Mouse (Mus musculus) layer of hippocampus, postnatal 10 days (tissue): Measurements from ENCODE around the gene Slc22a6. TPM values are rescaled to one million over a fixed set of nuclear protein-coding genes. Genes with fewer than 3 reads are reported as not detected.
A peak's percentile ranks its signal among the peaks of the same experiment; 100 is the strongest.

Experiments used
- DNase-seq, 2 experiments: peaks; one replicate each; pipeline ENCODE4 v3.0.0; 2021; ENCODE audit warnings: low spot score in 2 of 2
- long read RNA-seq: library from polyadenylated mRNA; stranded (forward); transcript quantifications from one replicate; pipeline ENCODE4 v2.0.0, GENCODE M21; 2023
- total RNA-seq, 2 experiments: library from RNA; stranded (reverse); gene quantifications; 2 replicates each; pipeline ENCODE4 v1.2.3; 2021

The Slc22a6 gene
- 1 to 10 TPM; 3.6 to 4.4 TPM for total RNA-seq
- long read RNA-seq, transcript Slc22a6-201 (10 exons, 3,983 nt), result major isoform, 7 of 7 reads
- long read RNA-seq, partial matches to known transcripts, result 0 of 7 reads
- long read RNA-seq, other reads (novel, unspliced or antisense), result 0 of 7 reads

DNA sequence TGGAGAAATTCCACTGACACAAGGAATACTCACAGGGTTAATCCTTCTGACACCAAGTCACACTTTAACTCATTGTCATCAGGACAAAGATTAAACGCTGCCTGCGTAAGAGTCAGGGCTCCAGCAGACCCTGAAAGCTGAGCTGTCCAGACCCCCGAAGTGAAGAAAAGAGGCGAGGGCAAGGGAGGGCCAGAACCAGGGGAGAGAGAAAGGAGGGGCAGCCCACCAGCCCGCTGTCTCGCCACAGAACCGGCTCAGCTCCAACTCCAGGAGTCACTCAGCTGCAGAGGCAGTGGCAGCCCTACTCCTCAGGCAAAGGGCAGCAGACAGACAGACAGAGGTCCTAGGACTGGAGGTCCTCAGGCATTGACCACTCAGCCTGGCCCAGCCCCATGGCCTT lies at the start of gene Slc22a6:
Gene Slc22a6 (plus strand): TSS at position 136 of the 400 bp plus-strand sequence.
- no peak for DNase-seq

DNA sequence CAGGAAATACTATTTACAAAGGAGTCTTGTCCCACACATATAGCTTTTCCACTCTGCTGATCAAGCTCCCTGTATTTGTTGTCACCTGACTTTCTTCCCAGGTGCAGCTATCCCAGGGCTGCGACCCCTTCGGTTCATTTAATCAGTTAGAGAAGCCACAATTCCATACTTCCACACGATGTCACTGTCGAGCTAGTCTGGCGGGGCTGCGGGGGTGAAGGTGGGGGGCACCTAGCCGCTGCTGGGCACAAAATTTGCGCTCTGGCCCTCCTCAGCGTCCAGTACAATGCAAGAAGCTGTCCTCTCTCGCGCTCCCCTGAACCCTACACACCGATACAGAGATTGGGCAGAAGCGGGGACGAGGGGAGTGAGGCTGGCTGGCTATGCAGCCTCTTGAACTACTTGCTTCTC lies 48.4 kb upstream of the Slc22a6 start:
- peak; percentile 49 to 72 for DNase-seq

DNA sequence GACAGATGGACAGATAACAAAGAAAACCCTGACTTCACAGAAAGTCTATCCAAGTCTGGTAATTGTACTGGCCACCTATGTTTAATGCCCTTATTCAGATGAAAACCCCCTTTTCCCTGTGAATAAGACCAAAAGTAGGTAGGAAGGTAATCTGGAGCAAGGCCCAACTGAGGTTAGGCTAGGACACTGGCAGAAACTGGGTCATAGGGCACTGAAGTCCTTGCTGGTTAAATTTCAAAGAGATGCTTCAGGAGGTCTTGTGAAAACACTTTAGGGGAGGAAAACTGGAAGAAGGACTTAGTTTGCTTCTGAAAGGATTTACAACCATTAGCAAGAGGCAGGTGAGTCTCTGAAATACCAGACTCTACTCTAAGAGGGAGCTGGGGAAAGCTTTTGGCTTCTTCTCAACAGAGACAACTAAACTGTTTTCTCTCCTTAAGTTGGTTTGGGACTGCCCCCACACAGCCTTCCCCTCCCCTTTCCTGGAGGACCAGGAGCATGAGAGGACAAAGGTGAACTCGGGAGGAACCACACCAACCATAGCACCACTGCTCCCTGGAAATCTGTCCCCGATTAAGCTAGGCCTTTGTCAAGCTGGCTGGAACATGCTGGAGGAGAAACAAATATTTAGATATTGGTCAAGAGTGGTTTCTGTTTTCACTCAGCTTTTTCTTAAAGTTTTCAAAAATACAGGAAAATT lies 47.3 kb upstream of the Slc22a6 start:
- no peak for DNase-seq

DNA sequence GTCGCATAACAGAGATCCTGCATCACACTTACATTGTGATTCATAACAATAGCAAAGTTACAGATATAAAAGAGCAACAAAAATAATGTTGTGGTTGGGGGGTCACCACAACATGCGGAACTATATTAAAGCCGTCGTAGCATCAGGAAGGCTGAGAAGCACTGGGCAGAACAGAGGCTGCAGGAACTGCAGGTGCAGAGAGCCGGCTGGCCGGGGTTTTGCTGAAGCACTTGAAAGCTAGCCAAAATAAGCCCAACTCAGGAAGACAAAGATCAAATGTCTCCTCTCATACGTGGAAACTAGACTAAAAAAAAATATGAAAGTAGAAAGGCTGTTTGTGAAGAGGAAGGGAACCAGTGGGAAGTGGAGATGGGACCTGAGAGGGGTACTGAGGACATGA lies 46.1 kb upstream of the Slc22a6 start:
- no peak for DNase-seq

DNA sequence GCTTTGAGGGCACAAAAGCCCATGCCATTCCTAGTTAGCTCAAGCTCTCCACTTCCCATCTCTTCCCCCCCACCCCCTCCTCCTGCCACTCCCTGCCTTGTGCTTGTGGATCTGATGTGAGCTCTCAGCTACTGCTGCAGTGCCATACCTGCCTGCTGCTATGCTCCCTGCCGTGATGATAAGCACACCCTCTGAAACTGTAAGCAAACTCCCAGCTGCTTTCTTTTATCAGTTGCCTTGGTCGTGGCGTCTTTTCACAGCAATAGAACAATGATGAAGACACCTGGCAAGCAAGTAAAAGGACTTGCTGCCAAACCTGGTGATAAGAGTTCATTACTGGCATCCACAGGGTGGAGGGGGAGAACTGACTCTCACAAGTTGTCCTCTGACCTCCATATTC lies 45.4 kb upstream of the Slc22a6 start:
- DNase-seq, result no peak

GRCm38 (mm10) chr19:8577432-8577831 lies 40.4 kb upstream of the Slc22a6 start:
- no peak for DNase-seq

GRCm38 (mm10) chr19:8578293-8578969 lies 39.4 kb upstream of the Slc22a6 start:
- peak; percentile 86 for DNase-seq

DNA sequence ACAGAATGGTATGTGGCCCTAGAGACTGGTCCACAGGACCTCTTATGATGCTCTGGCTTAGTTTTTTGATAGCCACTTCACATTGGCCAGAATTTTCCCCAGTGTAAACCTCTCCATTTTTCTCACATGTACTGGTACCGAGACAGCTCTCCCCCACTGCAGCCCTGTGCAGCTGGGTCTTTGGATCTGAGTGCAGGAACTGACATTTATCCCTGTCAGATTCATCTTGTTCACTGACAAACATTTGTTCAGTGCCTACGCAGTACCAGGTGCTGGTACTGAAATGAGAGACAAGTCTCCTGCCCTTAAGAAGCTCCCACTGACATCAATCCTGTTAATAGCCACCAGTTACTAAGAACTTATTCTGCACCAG lies 38.9 kb upstream of the Slc22a6 start:
- peak in 1 of 2 experiments; percentile 57 for DNase-seq

DNA sequence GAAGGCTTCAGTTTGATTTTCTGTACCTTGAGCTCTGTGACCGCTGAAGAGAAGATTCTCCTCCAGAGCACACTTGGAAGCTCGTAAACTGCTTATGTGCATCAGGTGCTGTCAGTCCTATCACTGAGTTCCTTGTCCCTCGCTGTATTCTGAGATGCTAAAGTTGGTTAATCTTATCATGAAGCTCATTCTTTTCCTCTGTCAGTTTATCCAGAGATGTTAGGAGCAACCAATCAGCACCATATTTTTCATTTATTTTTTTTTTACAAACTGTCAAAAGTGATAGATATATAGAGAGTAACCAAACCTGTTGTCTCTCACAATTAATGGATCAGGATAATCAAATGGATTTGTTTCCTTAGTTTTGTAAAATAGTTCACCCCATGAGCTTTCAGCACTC lies 32.5 kb upstream of the Slc22a6 start:
- no peak for DNase-seq

- DNase-seq, result no peak
These were observed 31.9 kb upstream of the Slc22a6 start for GRCm38 (mm10) chr19:8585899-8586298.

DNA sequence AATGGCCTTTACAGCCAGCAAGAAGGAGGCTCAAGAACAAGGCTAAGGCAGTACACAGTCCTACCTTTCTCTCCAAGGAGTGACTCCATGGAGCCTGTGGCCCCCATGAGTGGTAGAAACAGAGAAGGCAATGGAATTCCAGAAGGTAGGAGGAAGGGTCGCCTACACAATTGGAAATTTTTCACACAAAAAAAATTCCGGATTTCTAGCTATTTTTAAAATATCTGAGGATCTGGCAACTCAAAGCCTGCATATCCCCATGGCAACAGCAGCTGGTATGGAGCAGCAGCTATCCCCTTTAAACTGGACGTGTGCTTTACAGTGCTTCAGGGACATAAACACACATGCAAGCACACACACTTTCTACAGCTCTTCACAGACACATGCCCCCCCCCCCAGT lies 31.5 kb upstream of the Slc22a6 start:
- no peak for DNase-seq

GRCm38 (mm10) chr19:8587315-8587714 lies 30.5 kb upstream of the Slc22a6 start:
- no peak for DNase-seq

DNA sequence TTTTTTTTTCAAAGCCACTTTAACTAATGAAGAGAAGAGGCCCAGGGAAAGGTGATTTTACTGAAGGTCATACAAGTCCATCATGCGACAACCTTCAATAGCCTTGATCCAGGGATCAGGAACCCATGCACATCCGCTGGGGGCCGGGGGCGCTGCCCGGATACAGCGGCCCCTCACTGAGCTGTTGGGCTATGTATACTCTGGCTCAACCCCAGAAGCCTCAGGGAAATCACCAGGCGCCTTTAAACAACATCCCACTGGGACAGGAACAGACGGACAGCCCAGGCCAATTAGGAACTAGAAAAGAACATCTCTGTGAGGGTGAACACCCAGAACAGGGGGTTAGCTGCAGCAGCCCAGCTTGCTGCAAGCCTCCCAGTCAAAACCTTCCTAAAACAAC lies 26.9 kb upstream of the Slc22a6 start, which contains the start of gene Slc22a8:
Gene Slc22a8 (plus strand): TSS at position 301 of the 400 bp plus-strand sequence.
- no peak for DNase-seq

- DNase-seq, result no peak
These were observed 25.7 kb upstream of the Slc22a6 start for GRCm38 (mm10) chr19:8592155-8592554.

DNA sequence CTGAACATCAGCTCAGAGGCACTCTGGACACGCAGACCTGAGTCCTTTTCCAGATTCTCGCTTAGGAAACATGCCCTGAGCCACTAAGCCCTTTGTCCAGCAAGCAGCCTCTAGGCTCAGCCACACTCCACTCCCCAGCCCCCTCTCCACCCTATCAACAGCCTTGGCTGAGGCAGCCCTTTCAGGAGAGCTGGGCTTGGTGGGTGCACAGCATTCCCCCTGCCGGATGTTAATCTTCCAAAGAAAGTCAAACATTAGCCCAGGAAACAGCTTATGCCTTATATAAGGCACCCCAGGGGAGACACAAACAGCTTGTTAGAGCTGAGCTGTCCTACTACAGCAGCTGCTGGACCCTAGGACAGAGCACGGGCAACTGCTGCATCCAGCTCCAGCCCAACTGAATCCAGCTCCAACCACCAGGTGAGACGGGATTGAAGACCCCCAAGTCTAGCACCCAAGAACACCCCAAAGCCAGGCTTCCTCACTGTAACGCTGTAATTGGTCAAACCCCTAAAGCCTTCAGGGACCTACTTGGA lies 24.9 kb upstream of the Slc22a6 start:
- DNase-seq, result no peak

DNA sequence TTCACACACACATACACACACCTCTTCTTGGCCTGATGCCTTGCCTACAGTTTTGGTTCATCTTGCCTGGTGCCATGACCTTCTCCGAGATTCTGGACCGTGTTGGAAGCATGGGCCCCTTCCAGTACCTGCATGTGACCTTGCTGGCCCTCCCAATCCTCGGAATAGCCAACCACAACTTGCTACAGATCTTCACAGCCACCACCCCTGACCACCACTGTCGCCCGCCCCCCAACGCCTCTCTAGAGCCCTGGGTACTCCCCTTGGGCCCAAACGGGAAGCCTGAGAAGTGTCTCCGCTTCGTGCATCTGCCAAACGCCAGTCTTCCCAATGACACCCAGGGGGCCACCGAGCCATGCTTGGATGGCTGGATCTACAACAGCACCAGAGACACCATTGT lies 24.0 kb upstream of the Slc22a6 start:
- no peak for DNase-seq

- DNase-seq, result no peak
These were observed 23.3 kb upstream of the Slc22a6 start for GRCm38 (mm10) chr19:8594518-8594917.

GRCm38 (mm10) chr19:8597269-8597668 lies 20.6 kb upstream of the Slc22a6 start:
- DNase-seq, result no peak

DNA sequence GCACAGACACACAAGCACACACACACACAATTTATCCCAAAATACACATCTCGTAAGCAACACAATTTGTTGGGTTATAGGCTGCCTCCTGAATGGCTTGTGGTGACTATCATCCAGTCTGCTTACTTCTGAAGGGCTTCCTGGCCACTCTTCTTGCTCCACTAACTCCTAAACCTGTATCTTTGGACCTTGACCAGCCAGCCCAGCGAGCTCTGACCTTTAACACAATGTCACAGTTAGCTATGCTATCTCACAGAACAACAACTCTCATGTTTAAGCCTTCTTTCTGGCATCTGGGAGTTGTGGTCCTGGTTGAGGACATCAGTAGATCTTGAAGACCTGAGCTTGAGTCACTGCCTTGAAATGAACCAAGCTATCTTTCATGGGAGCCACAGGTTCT lies 18.6 kb upstream of the Slc22a6 start:
- no peak for DNase-seq

DNA sequence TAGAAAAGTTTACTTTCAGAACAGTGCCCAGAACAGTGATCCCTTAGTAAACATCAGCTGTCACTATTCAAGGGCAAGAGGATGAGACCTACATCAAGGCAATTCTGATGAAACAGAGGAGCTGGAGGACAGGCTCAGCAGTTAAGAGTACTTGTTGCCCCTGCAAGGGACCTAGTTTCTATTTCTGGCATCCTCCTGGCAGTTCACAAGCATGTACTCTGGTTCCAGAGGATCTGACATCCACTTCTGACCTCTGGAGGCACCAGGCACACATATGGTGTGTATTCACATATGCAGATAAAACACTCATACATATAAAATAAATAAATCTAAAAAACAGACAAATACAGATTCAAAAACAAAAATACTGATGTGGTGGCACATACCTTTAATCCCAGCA lies 15.9 kb upstream of the Slc22a6 start:
- DNase-seq, result no peak

DNA sequence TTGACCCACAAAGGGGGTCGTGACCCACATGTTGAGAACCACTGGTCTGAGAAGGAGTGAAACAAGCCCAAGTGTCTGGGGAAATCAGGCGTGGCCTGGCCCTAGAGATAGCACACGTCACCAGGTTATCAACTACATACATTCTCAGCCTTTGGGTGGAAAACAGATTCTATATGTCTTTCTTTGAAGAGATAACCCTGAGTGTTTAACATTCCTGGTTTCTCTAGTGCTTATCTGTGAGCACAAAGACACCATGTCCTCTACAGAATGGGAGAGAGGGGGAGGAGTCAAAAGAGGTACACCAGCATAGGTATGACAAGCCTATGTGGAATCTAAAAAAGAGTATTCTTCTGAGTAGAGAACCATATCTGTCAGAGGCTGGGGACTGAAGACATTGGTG lies 14.9 kb upstream of the Slc22a6 start:
- no peak for DNase-seq

GRCm38 (mm10) chr19:8604536-8605240 lies 13.2 kb upstream of the Slc22a6 start:
- no peak for DNase-seq
